Mouse (Mus musculus) limb, embryonic 14.5 days (tissue): ENCODE data around the gene Tmem150b. TPM values are rescaled to one million over a fixed set of nuclear protein-coding genes. Genes with fewer than 3 reads are reported as not detected.

Experiments
- ATAC-seq: fragments of 200-750 bp; cut with Nextera tagmentation; 2 replicates; pipeline ENCODE4 v1.8.0; 2017; ENCODE audit warnings: low read depth, moderate number of reproducible peaks, moderate TSS enrichment; ENCODE audit not compliant: low FRiP score
- DNase-seq: peaks from one replicate; pipeline ENCODE4 v3.0.0-alpha.2; 2015; ENCODE audit warnings: low spot score
- H3K27ac ChIP-seq: fragments of 300-500 bp; sonication (generic); replicated peaks from 2 replicates; pipeline ENCODE4 v1.5.1; 2014; ENCODE audit warnings: low read depth, mild to moderate bottlenecking, low read length, moderate library complexity, mixed read lengths
- H3K27me3 ChIP-seq: fragments of 300-500 bp; sonication (generic); 2 replicates; pipeline ENCODE4 v1.6.1; 2014; ENCODE audit warnings: low read length, mixed read lengths; ENCODE audit not compliant: control insufficient read depth, insufficient read depth
- H3K36me3 ChIP-seq: fragments of 300-500 bp; sonication (generic); 2 replicates; pipeline ENCODE4 v1.6.1; 2014; ENCODE audit warnings: mild to moderate bottlenecking, low read length, moderate library complexity, mixed read lengths; ENCODE audit not compliant: control insufficient read depth, insufficient read depth
- H3K4me1 ChIP-seq: fragments of 300-500 bp; sonication (generic); 2 replicates; pipeline ENCODE4 v1.6.1; 2014; ENCODE audit warnings: antibody characterized with exemption, low read length, mixed read lengths; ENCODE audit not compliant: control insufficient read depth, insufficient read depth
- H3K4me2 ChIP-seq: fragments of 300-500 bp; sonication (generic); replicated peaks from 2 replicates; pipeline ENCODE4 v1.6.1; 2014; ENCODE audit warnings: low read depth, mild to moderate bottlenecking, low read length, moderate library complexity; ENCODE audit not compliant: severe bottlenecking
- H3K4me3 ChIP-seq: fragments of 300-500 bp; sonication (generic); replicated peaks from 2 replicates; pipeline ENCODE4 v1.5.1; 2014; ENCODE audit warnings: low read length
- H3K9ac ChIP-seq: fragments of 300-500 bp; sonication (generic); 2 replicates; pipeline ENCODE4 v1.6.1; 2014; ENCODE audit warnings: mild to moderate bottlenecking, low read depth, low read length, moderate library complexity; ENCODE audit not compliant: severe bottlenecking
- H3K9me3 ChIP-seq: fragments of 300-500 bp; sonication (generic); 2 replicates; pipeline ENCODE4 v1.6.1; 2016; ENCODE audit warnings: low read length; ENCODE audit not compliant: control insufficient read depth
- POLR2A ChIP-seq: fragments of 200-500 bp; IDR thresholded peaks from 2 replicates; pipeline ENCODE4 v1.8.0; 2012; ENCODE audit warnings: inconsistent platforms, mild to moderate bottlenecking, moderate library complexity, borderline replicate concordance; ENCODE audit not compliant: insufficient read depth, insufficient read length; ENCODE audit errors: extremely low read depth
- WGBS: fragments of 180-500 bp; shearing (Covaris S2); extraction: QIAGEN DNeasy Blood & Tissue Kit; methylation state at CpG from one replicate; pipeline ENCODE4 v1.1.7; 2014; 5-methylcytosine and 5-hydroxymethylcytosine counted together
- polyA plus RNA-seq, 2 experiments: library from polyadenylated mRNA; depleted of rRNA in 1 of 2; stranded (reverse) in 1 of 2; unstranded in 1 of 2; fragments of >200 nt; fragmentation: Nextera tagmentation in 1 of 2; extraction: Ambion mirVana in 1 of 2; gene quantifications; 2 replicates each; pipeline versions ENCODE4 v1.2.1 to v1.2.3; 2012 to 2014

Gene Tmem150b
- polyA plus RNA-seq, 2 experiments: 0.17 to 0.24 TPM

GRCm38 (mm10) chr7:4751971-4752820 lies 27.1 kb upstream of the Tmem150b start:
- peak overlapping the region; percentile 52 for H3K9ac ChIP-seq
- H3K27ac ChIP-seq: peak overlapping the region; percentile 63
- peaks cover 7% of the 10 kb centered on the region; the same call in 1 of the 2 replicates for H3K36me3 ChIP-seq
- DNase-seq (peak; percentile 44), ATAC-seq (peak; percentile 77)
- WGBS: 4% methylated on average over 30 of the region's 30 CpGs
- H3K4me2 ChIP-seq: peak overlapping the region; percentile 51
- no peak for TF ChIP-seq POLR2A
- H3K4me3 ChIP-seq: peak overlapping the region; percentile 39
- no peaks in the 10 kb centered on the region for H3K9me3 ChIP-seq
- no peaks in the 10 kb centered on the region for H3K27me3 ChIP-seq
- H3K4me1 ChIP-seq: peaks cover 9% of the 10 kb centered on the region

- no peak overlapping the region for H3K9ac ChIP-seq
- DNase-seq (no peak), ATAC-seq (no peak)
- no peaks in the 10 kb centered on the region for H3K27me3 ChIP-seq
- 91% methylated on average over 2 of the region's 2 CpGs for WGBS
- no peaks in the 10 kb centered on the region for H3K9me3 ChIP-seq
- no peak overlapping the region for H3K4me3 ChIP-seq
- peaks cover 9% of the 10 kb centered on the region for H3K4me1 ChIP-seq
- no peak overlapping the region for H3K4me2 ChIP-seq
- no peak overlapping the region for H3K27ac ChIP-seq
- TF ChIP-seq POLR2A: no peak
- H3K36me3 ChIP-seq: peaks cover 32% of the 10 kb centered on the region
These were observed 24.1 kb upstream of the Tmem150b start for GRCm38 (mm10) chr7:4749169-4749568.

DNA sequence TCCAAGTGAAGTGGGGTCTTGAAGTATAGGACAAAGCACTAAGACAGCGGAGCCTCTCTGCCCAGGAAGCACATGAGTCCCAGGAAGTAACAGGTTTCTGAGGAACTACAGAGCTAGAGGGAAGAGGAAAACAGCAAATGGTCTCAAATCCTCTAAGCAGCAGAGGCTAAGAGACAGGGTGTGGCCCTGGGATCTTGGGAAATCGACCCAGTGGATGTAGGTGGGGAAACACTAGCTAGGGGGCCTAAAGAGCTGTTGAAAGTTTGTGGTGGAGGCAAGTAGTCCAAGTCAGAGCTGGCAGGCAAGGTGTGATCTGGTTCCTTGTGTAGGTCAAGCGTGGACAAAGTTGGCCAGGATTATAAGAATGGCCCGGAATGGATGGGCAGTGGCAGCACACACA lies 23.3 kb upstream of the Tmem150b start:
- DNase-seq (no peak), ATAC-seq (no peak)
- H3K4me3 ChIP-seq: no peak overlapping the region
- no peak overlapping the region for H3K27ac ChIP-seq
- TF ChIP-seq POLR2A: no peak
- H3K4me1 ChIP-seq: peaks cover 9% of the 10 kb centered on the region
- H3K9ac ChIP-seq: no peak overlapping the region
- no peaks in the 10 kb centered on the region for H3K9me3 ChIP-seq
- H3K4me2 ChIP-seq: no peak overlapping the region
- WGBS: 81% methylated on average over 4 of the region's 4 CpGs
- no peaks in the 10 kb centered on the region for H3K27me3 ChIP-seq
- peaks cover 39% of the 10 kb centered on the region for H3K36me3 ChIP-seq

DNA sequence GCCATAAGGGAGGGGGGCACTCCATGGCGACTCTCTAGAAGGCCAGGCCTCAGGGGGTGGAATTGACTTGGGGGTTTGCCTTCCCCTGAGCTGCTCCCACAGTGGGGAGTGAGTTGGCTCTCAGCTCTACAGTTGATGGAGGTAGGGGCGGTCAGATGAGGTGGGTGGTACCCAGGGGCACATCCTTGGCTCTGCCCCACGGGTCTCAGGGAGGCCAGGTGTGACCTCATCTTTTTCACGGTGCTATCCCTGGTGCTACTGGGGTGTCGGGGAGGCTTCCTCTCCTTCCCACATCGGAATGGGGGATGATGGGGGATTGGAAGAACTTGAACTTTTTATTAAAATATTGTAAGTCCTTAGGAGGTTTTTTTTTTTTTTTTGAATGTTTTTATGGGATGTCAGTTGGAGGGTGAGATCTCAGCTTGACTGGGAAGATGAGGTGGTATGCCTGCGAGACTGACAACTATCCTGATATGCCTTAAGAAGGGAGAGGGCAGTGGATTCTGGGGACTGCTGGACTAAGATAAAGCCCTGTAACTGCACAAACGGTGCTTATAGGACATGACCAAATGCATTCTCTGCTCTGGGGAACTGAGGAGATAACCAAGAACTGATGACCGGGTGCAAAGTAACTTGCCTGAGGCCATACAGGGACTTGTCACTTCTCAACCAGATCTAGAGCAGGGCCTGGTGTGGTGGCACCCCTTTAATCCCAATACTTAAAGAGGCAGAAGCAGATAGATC lies 22.3 kb upstream of the Tmem150b start:
- peaks cover 47% of the 10 kb centered on the region for H3K36me3 ChIP-seq
- H3K4me1 ChIP-seq: peaks cover 6% of the 10 kb centered on the region
- H3K9me3 ChIP-seq: no peaks in the 10 kb centered on the region
- no peak overlapping the region for H3K4me3 ChIP-seq
- H3K9ac ChIP-seq: no peak overlapping the region
- no peak for DNase-seq
- TF ChIP-seq POLR2A: no peak
- no peak overlapping the region for H3K4me2 ChIP-seq
- no peak for ATAC-seq
- no peaks in the 10 kb centered on the region for H3K27me3 ChIP-seq
- WGBS: 66% methylated on average over 9 of the region's 9 CpGs
- H3K27ac ChIP-seq: no peak overlapping the region

- no peak for TF ChIP-seq POLR2A
- Histone ChIP-seq H3K36me3 (peaks cover 52% of the 10 kb centered on the region), H3K9ac (no peak overlapping the region), H3K9me3 (no peaks in the 10 kb centered on the region), H3K27me3 (no peaks in the 10 kb centered on the region), H3K4me2 (no peak overlapping the region), H3K27ac (no peak overlapping the region), H3K4me3 (no peak overlapping the region), H3K4me1 (no peaks in the 10 kb centered on the region; the same call in 1 of the 2 replicates)
- WGBS: 88% methylated on average over 22 of the region's 22 CpGs
- DNase-seq (no peak), ATAC-seq (no peak)
These were observed 21.4 kb upstream of the Tmem150b start for GRCm38 (mm10) chr7:4746326-4746980.
